Comparison of ENCODE assay signal across 9 mouse cellular contexts in the genomic region with DNA sequence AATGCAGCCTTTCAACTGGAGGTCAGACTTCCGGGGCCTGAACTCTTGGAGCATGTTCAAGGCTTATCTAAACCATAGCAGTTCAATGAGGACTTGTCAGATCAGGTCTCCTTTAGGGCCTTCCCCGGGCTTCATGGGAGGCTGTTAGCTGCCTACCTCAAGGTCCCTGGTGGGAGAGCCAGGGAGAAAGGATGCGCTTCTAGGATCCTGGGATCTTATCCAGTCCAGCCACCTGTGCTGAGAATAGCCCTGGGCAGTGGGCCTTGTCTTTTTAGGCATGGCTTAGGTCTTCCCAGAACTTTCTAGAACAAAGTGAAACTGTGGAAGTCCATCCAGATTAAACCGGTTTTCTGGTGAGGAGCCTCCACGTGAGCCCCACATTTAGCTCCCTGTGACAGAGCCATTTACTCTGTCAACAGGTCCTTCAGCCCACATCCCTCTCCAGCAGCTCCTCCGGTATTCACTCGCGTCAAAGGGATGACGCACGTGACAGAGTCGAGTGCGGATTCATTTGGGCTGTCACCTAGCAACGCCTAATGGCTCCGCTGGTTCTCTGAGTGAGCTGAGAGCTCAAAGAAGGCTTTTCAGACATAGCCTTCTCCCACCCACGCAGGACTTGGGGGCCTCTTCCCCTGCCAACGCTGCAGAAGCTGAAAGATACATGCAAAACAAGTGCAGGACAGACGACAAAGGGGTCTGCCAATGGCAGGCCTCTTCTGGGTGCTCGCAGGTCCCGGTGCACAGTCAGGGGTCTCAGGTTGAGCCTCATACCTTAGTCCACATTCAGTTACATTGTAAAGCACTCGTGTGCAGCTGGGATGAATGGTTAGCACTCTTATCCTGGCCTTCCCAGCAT. TPM values are rescaled to one million over a fixed set of nuclear protein-coding genes. Genes with fewer than 3 reads are reported as not detected.
DNase-seq lines count a peak whose midpoint lies in the region; ATAC-seq and TF ChIP-seq lines count a peak whose summit lies in the region.
"Had no signal": no experiment of that assay in that cellular context is flagged by ENCODE, and none has a peak within 500 bp of the region (broad histone marks: within the 10 kb centered on the region; RNA-seq: fewer than 3 reads in every experiment).

No protein-coding gene starts in this region.

- intact Hi-C loops in left cerebral cortex, postnatal 36 days (cut with DNase I) = loop anchor here (1.0 kb wide), 1 partner anchor 46 kb away; no protein-coding TSS in a partner anchor

- H3K27ac ChIP-seq in cortical plate, adult 2 months (ENCODE audit: insufficient read depth, low read length) = peak overlapping the region; percentile 43; the same call in 1 of the 2 replicates
- peak overlapping the region; percentile 91 for H3K27ac ChIP-seq in forebrain, embryonic 12.5 days
- peak overlapping the region; percentile 55 for H3K27ac ChIP-seq in midbrain, postnatal 0 days (ENCODE audit: low read depth, low read length)

- H3K36me3 ChIP-seq in forebrain, embryonic 12.5 days (replicated peaks) = no peaks in the 10 kb centered on the region
- H3K36me3 ChIP-seq in midbrain, postnatal 0 days (ENCODE audit: insufficient read depth, low read length) = no peaks in the 10 kb centered on the region

- H3K9ac ChIP-seq in forebrain, embryonic 12.5 days = peak overlapping the region; percentile 33; the same call in 1 of the 2 replicates
- H3K9ac ChIP-seq in midbrain, postnatal 0 days (replicated peaks; ENCODE audit: low read length, poor library complexity, severe bottlenecking) = no peak overlapping the region

- ATAC-seq in forebrain, embryonic 12.5 days (ENCODE audit: low FRiP score) = peak; percentile 95
- ATAC-seq in midbrain, postnatal 0 days (ENCODE audit: low FRiP score) = peak; percentile 93
- ATAC-seq in cerebellum, adult (ENCODE audit: insufficient number of reproducible peaks, low FRiP score, low TSS enrichment) = no peak
- ATAC-seq in granulocyte monocyte progenitor cell, adult 5-6 weeks (replicated peaks; ENCODE audit: poor library complexity, severe bottlenecking) = no peak

- 27% methylated on average over 20 of the region's 20 CpGs for WGBS in forebrain, embryonic 12.5 days
- 24% methylated on average over 20 of the region's 20 CpGs for WGBS in midbrain, postnatal 0 days

- peaks cover 16% of the 10 kb centered on the region for H3K4me1 ChIP-seq in cortical plate, adult 2 months (ENCODE audit: control insufficient read depth, insufficient read depth, low read length)
- H3K4me1 ChIP-seq in forebrain, embryonic 12.5 days = peaks cover 23% of the 10 kb centered on the region
- 0 out of 2 replicates have a peak, but pooled peaks cover 6% of the 10 kb centered on the region for H3K4me1 ChIP-seq in midbrain, postnatal 0 days (ENCODE audit: insufficient read depth, low read length)

- H3K9me3 ChIP-seq in forebrain, embryonic 12.5 days = no peaks in the 10 kb centered on the region
- no peaks in the 10 kb centered on the region for H3K9me3 ChIP-seq in midbrain, postnatal 0 days (ENCODE audit: low read length)

- no peak for TF ChIP-seq CTCF in cortical plate, adult 2 months (IDR thresholded peaks at IDR 0.05; ENCODE audit: extremely low read depth, insufficient read depth, low read length)
- TF ChIP-seq CTCF in midbrain, postnatal 0 days (IDR thresholded peaks at IDR 0.05) = no peak

- no peaks in the 10 kb centered on the region for H3K27me3 ChIP-seq in forebrain, embryonic 12.5 days
- no peaks in the 10 kb centered on the region for H3K27me3 ChIP-seq in midbrain, postnatal 0 days (ENCODE audit: insufficient read depth, low read length)

- H3K4me2 ChIP-seq in forebrain, embryonic 12.5 days = peak overlapping the region; percentile 15
- peak overlapping the region; percentile 10; the same call in 1 of the 2 replicates for H3K4me2 ChIP-seq in midbrain, postnatal 0 days (ENCODE audit: low read depth, low read length, poor library complexity, severe bottlenecking)

- peak; percentile 79 for DNase-seq in heart, postnatal 4 days
- DNase-seq in left cerebral cortex, postnatal 36 days (ENCODE audit: low spot score in 2 of 2) = peak; percentile 78 to 83
- DNase-seq in midbrain, postnatal 0 days (ENCODE audit: low spot score) = peak; percentile 92
- no peak for DNase-seq in adrenal gland, adult 18-20 months (ENCODE audit: low spot score in 2 of 2)

- no peak overlapping the region for H3K4me3 ChIP-seq in cortical plate, adult 2 months (ENCODE audit: insufficient read depth, low read length)
- no peak overlapping the region for H3K4me3 ChIP-seq in forebrain, embryonic 12.5 days (replicated peaks)
- no peak overlapping the region for H3K4me3 ChIP-seq in midbrain, postnatal 0 days (ENCODE audit: low read depth, low read length)

- no peak for TF ChIP-seq POLR2A in cortical plate, adult 2 months (IDR thresholded peaks at IDR 0.05; ENCODE audit: extremely low read depth, insufficient read depth, low read length)

RNA-seq across cellular contexts. Expression of a gene that starts 4.5 kb away (rescaled TPM):
- 0.10 and 0.15 TPM in 2 replicates for polyA plus RNA-seq in cortical plate, adult 2 months (2012; rRNA removed)
- polyA plus RNA-seq in forebrain, embryonic 12.5 days (2016; fragmentation: Nextera tagmentation; extraction: Ambion mirVana) = 4.7 and 5.2 TPM in 2 replicates
- under 1 TPM; 0.16 to 0.19 TPM for total RNA-seq in heart, postnatal 4 days (2021)
- total RNA-seq in left cerebral cortex, postnatal 36 days (2021) = under 1 TPM; 0.18 to 0.25 TPM
- total RNA-seq in midbrain, postnatal 0 days (2014; rRNA removed) = 0.42 and 0.49 TPM in 2 replicates
- 0.75 and 0.79 TPM in 2 replicates for polyA plus RNA-seq in midbrain, postnatal 0 days (2015; fragmentation: Nextera tagmentation; extraction: Ambion mirVana)
- total RNA-seq in adrenal gland, adult 18-20 months (2021) = 1 to 10 TPM; 1.4 to 1.7 TPM
- not detected in 2 replicates for total RNA-seq in granulocyte monocyte progenitor cell, adult 5-6 weeks (2014; fragmentation: Nextera tagmentation)
- not detected in 2 replicates for total RNA-seq in granulocyte monocyte progenitor cell, adult 5-6 weeks (2017)
- total RNA-seq: liver, adult 2 months had no signal
- polyA plus RNA-seq: liver, adult 2 months had no signal

RNA-seq across cellular contexts. Expression of a gene that starts 31.3 kb away (rescaled TPM):
- 3.1 and 3.4 TPM in 2 replicates for polyA plus RNA-seq in cortical plate, adult 2 months (2012; rRNA removed)
- polyA plus RNA-seq in forebrain, embryonic 12.5 days (2016; fragmentation: Nextera tagmentation; extraction: Ambion mirVana) = 4.6 and 7.0 TPM in 2 replicates
- total RNA-seq in heart, postnatal 4 days (2021) = 1 to 10 TPM; 1.2 to 1.4 TPM
- total RNA-seq in left cerebral cortex, postnatal 36 days (2021) = 1 to 10 TPM in 1 of 2 experiments, under 1 TPM in 1; 0.70 to 3.1 TPM
- 6.2 and 9.3 TPM in 2 replicates for total RNA-seq in midbrain, postnatal 0 days (2014; rRNA removed)
- polyA plus RNA-seq in midbrain, postnatal 0 days (2015; fragmentation: Nextera tagmentation; extraction: Ambion mirVana) = 13.0 and 15.2 TPM in 2 replicates
- total RNA-seq in adrenal gland, adult 18-20 months (2021) = under 1 TPM; 0.43 to 0.74 TPM
- not detected in 2 replicates for total RNA-seq in granulocyte monocyte progenitor cell, adult 5-6 weeks (2014; fragmentation: Nextera tagmentation)
- 0.30 and 1.1 TPM in 2 replicates for total RNA-seq in granulocyte monocyte progenitor cell, adult 5-6 weeks (2017)
- polyA plus RNA-seq: liver, adult 2 months had no signal

RNA-seq across cellular contexts. Expression of a gene that starts 38.1 kb away (rescaled TPM):
- 0.08 and 0.09 TPM in 2 replicates for polyA plus RNA-seq in cortical plate, adult 2 months (2012; rRNA removed)
- polyA plus RNA-seq in forebrain, embryonic 12.5 days (2016; fragmentation: Nextera tagmentation; extraction: Ambion mirVana) = 0.21 and 0.24 TPM in 2 replicates
- under 1 TPM; 0.20 to 0.38 TPM for total RNA-seq in heart, postnatal 4 days (2021)
- total RNA-seq in left cerebral cortex, postnatal 36 days (2021) = not detected
- total RNA-seq in midbrain, postnatal 0 days (2014; rRNA removed) = not detected in 2 replicates
- polyA plus RNA-seq in midbrain, postnatal 0 days (2015; fragmentation: Nextera tagmentation; extraction: Ambion mirVana) = 0.13 TPM in 1 of 2 replicates, not detected in the other
- not detected for total RNA-seq in adrenal gland, adult 18-20 months (2021)
- not detected in 2 replicates for total RNA-seq in granulocyte monocyte progenitor cell, adult 5-6 weeks (2014; fragmentation: Nextera tagmentation)
- total RNA-seq in granulocyte monocyte progenitor cell, adult 5-6 weeks (2017) = not detected in 2 replicates
- total RNA-seq: liver, adult 2 months had no signal
- polyA plus RNA-seq: liver, adult 2 months had no signal

Comparison
In these comparisons a context has a peak if more than half of its experiments do, and no peak if none do; other contexts are left out.
1. ATAC-seq: peak in forebrain, embryonic 12.5 days (single experiment) and midbrain, postnatal 0 days (single experiment); none in cerebellum, adult (single experiment) and granulocyte monocyte progenitor cell, adult 5-6 weeks (single experiment).
2. DNase-seq: peak in heart, postnatal 4 days (single experiment), left cerebral cortex, postnatal 36 days (2 of 2) and midbrain, postnatal 0 days (single experiment); none in adrenal gland, adult 18-20 months (0 of 2).
3. Peak in every context shown above with its lines, with median percentiles within 50 percentile points of each other: H3K27ac ChIP-seq.